Mouse (Mus musculus) ovary, postnatal 36 days (tissue): ENCODE measurements around the gene Agtr1a.

ENCODE experiments used
- DNase-seq: peaks from one replicate; pipeline ENCODE4 v3.0.0; 2022; ENCODE audit warnings: low spot score, mixed read lengths

Gene Agtr1a

DNA sequence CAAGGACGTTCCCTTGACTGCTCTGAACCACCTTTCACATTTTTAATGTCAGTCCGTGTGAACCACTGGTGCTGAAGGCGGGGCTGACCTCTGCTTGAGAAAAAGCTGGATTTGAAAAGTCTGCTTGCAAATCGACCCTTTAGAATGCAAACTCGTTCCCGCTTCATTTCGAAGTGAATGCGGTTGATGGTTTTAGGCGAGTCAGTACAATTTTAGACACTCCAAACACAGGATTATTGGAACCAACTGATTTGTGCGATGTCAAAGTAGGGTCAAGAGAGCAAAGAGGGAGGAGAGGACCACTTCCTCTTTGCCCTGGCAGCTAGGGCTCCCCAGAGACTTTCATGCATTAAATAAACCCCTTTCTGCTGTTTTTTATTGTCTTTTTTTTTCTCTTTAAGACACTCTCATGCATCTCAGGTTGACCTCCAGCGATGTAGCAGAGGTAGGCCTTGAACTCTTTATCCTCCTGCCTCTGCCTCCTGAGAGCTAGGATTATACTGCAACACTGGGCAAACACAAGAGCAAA is 27.9 kb downstream of the Agtr1a start:
- no peak for DNase-seq

DNA sequence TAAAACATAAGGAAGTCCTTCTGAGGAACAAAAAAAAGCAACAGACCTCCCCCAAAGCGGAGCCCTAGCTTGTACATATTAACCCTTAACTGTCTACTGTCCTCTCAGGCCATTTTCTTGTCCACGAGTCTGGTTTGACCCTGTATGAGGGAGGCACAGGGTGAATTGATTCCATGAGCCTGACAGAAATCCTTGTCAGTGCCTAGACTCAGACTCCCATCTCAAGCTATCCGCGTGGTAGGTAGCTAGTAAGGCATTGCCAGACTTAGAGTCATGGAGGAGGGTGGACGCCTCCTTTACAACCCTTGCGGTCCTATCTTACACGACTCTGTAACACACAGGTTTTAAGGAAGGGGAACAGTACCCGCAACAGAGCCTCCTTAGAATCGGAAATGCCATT is 28.5 kb downstream of the Agtr1a start:
- no peak for DNase-seq

DNA sequence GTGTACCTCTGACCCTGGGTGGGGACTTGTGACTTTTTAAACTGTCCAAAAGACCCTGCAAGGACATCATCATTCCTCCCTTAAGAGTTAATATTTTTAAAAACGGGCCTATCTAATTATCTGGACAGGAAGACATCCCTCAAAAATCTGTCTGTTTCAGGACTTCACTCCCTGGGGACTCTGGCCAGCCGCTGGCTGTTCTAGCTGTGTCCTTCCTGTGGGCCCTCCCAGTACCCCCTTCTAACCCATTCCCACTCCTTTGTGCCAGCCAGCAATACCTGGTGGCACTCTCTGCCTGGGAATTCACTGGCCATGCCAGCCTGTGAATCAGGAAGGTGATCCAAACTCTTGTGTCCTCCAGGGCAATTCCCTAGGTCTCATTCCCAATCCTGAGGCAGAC is 29.1 kb downstream of the Agtr1a start:
- no peak for DNase-seq

DNA sequence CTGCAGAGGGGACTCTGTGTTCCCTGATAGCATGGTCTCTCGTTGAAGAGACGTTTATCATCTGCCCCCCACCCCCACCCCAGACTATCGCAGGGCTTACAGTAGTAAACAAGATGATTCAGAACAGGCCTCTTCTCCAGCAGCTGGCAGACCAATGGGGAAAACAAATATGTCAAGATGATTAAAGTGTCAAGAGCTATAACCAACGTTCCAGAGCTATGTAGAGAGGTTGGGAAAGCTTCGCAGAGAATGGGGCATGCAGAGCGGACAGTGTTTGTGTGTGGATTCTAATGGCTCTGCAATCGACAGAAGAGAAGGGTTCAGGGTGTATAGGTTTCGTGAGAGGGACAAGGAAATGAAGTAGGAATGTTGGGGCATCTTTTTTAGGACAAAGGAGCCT is 31.9 kb downstream of the Agtr1a start:
- no peak for DNase-seq

DNA sequence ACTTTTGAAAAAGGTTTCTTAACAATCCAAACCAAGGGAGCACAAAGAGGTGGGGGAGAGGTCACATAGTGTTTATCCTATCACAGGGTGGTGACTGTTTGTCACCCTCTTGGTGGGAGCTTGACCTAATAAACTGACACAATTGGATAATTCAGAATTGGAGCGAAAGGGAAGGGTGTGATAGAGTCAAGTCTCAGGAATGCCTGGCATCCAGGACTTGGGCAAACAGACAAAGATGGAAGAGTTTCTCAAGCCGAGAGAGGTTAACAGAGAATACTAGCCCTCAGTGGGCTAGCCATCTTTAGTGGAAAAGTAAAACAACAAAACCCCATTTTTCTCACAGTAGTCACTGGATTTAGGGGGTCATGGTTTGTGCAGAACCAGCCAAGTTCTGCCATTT is 32.5 kb downstream of the Agtr1a start:
- no peak for DNase-seq

DNA sequence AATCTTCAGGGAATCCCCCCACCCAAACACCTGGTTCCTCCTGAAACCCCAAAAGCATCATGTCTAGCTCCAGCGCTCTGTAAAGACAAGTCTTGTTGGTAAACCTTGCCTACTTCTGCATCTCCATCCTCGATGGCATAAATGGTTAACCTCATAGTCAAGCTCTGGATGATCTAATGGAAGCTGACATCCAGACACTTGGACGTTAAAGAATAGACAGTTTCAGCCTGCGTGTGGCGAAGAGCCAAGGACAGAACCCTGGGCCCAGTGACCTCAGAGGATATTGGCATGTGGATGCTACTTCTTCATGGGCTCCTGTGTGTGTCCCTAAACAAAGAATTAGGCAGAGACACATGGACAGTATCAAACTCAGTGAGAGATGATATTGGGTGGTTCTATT is 42.6 kb downstream of the Agtr1a start:
- no peak for DNase-seq

DNA sequence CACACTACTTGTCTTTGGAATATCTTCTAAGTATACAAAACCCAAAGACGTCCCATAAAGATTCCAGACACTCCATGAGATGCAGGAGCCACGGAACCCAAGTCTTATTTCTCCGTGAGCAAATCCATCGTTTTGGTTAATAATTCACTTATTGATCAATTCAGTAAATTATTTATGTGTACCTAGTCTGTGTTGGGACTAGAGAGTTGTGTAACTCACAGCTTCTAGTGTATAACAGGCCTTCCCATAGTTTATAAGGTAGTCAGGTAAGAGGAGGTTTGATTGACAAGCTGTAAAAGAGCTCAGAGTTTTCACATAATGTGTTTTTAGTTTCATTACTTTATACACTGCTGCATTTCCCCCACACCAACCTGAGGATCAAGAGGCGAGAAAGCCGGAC is 48.9 kb downstream of the Agtr1a start:
- DNase-seq, result no peak

DNA sequence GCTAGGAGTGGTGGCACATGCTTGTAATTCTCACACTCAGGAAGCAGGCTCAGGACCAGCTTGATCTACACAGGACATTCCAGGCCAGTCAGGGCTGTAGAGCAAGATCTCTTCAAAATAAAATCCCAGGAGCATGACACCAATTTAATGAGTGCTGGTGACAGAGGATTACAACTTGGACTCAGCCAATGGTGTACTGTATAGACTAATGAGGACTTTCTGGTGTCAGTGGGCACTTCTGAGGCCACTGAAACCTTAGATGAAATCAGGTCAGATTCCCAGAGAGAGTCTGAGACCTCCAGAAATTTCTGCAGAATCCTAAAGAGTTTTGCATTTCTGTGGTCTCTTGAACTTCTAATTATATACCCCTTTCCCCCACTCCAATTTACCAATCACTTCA is 57.9 kb downstream of the Agtr1a start:
- DNase-seq, result no peak

DNA sequence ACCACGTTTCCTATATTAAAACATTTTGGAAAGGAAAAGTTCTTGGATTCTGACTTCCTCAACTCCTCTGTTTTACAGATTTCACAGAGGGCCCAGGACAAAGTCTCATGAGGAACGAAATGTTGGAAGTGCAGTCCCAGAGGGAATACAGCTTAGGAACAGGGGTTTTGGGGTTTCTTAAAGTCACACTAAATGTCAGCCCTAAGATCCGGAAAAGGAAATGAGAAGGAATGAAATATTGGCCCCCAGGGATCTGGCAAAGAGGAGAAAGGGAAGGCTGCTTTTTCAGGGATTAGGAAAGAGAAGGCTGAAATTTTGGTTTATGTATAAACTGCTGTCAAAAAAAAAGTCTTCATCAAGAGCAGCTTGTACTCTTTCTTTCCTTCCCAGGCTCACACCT is 60.2 kb downstream of the Agtr1a start:
- no peak for DNase-seq

DNA sequence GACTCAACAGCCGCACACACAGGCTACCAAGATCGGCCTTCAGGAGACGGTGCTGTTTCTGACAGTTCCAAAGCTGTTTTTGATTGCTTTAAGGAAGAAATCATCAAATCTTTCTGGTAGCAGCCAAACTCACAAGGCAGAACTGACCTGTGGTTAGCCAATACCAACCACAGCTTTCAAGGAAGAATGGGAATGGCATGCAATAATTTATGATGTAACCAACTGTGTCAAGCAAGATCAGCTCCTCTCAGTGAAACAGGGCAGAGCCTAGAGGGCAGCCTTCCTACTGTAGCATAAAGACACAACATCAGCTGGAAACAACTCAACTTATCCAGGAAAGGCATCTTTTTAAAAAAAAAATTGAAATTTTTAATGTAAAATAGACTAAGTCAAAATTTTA is 62.6 kb downstream of the Agtr1a start:
- DNase-seq, result no peak

DNA sequence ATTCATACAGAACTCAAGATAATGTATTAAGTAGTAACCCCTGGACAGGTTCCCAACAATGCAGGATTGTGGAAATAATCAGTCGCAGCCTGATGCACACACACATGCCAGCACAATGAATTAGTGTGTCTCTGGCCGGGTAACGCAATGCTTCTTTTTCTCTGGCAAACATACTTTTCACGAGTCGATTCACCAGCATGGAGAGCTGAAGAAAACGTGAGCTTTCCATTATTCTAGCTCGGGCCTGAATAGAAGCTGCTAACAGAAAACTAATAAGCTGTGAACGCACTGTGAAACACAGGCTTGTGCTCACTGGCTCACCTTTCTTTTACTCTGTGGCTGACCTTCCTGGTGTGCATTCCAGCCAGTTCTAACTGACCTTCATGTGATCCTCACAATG is 64.4 kb downstream of the Agtr1a start:
- no peak for DNase-seq

DNA sequence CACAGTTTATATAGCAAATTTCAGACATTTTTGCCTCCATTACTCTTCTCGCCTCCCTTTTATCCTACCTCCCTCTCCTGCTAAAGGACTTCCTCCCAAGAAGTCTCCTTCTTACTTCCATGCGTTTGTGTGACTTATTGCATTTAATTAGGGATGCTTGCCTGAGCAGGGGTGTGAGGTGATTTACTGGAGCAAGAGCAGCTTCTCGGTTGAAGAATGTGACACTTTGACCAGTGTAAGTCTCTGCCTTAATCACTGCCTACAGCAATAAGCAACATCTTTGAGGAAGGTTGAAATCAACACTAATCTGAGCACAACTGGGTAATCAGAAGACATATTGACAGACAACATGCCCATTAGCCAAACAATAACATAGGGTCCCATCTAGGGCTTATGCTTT is 67.6 kb downstream of the Agtr1a start:
- no peak for DNase-seq

DNA sequence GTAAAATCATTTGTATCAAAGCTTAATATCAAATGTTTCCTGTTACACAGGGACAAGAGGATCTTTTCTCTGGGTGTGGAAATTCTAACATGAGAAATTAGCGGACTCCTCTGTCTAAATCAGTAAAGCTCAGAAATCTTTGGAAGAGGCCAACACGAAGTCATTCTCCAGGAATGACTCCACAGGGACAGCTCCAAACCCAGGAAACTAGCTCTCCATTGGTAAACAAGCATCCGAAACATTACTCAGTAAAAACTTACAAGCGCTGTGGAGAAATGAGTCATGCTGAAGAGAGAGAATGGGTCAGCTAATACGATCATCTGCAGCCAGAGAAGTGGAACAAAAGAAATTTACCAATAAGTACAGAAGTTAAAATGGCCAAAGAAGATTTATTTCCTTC is 82.4 kb downstream of the Agtr1a start:
- no peak for DNase-seq

DNA sequence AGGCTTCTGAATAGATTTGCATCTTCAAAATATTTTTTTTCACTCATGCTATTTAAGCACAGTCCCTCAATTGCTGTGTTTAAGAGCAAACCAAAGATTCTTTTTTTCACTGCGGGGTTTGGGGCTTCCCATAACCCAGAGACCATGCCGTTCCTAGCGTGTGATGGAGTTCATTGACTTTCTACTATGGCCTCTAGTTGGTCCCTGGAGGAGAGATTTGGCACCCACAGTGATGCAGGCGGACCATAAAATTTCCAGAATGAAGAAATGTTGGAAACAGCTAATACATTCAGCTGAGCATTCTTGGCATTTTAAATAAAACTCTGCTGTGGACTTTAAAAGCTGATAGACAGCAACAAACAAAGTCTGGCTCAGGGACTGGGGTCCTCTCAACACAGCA is 90.8 kb downstream of the Agtr1a start:
- no peak for DNase-seq

DNA sequence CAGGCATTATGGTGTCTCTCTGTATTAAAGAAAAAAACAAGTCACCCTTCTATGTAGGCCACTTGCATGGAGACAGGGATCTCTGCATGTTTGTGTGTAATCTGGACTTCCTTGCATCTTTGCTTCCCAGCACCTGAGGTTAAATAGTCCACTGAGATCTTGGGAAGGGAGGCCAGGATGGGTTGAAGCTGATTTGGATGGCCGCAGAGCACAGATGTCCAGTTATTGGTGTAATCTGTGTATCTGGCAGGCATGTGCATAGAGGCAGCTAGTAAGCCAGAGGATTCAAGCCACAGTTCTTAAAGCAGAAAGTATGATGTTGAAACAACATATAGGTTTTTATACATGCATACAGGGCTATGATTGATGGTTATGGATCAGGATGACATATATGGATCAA is 91.2 kb downstream of the Agtr1a start:
- no peak for DNase-seq
